Mouse (Mus musculus) limb, embryonic 15.5 days (tissue): ENCODE data around the gene Syne3. TPM values are rescaled to one million over a fixed set of nuclear protein-coding genes. Genes with fewer than 3 reads are reported as not detected.

Source experiments
- microRNA-seq: library from miRNA; unstranded; fragments of <30 nt; microRNA quantifications from one replicate; pipeline ENCODE4, GENCODE M21; 2016
- polyA plus RNA-seq: library from polyadenylated mRNA; unstranded; fragments of >200 nt; fragmentation: Nextera tagmentation; extraction: Ambion mirVana; gene quantifications from 2 replicates; pipeline ENCODE4 v1.2.1, GENCODE M21; 2015

Gene Syne3
- polyA plus RNA-seq, 1 experiment from 2014 or later = 3.3 TPM

Small RNA genes within 50 kb of the gene (microRNA-seq; reads per million reads assigned to microRNA genes)
- gene Mir3069 = 1.2 reads per million

Other genes with a start within 250 kb of the Syne3 start
- 2.2 and 2.6 TPM in 2 replicates for gene Clmn, start 144.7 kb downstream of the Syne3 start, polyA plus RNA-seq
- 129 and 134 TPM in 2 replicates for gene Glrx5, start 22.9 kb upstream of the Syne3 start, polyA plus RNA-seq
- not detected in 2 replicates for gene Tcl1b2, start 136.2 kb upstream of the Syne3 start, polyA plus RNA-seq
- not detected in 2 replicates for gene Tcl1b1, start 149.9 kb upstream of the Syne3 start, polyA plus RNA-seq
- gene Tcl1b5, start 166.5 kb upstream of the Syne3 start, polyA plus RNA-seq = not detected in 2 replicates
- not detected in 2 replicates for gene Tcl1b3, start 181.2 kb upstream of the Syne3 start, polyA plus RNA-seq
- not detected in 2 replicates for gene Tcl1b4, start 192.1 kb upstream of the Syne3 start, polyA plus RNA-seq
- not detected in 2 replicates for gene Tcl1, start 213.0 kb upstream of the Syne3 start, polyA plus RNA-seq